Mouse (Mus musculus) MEL (cell line): Measurements from ENCODE around the gene Fbln2.
A peak's percentile ranks its signal among the peaks of the same experiment; 100 is the strongest.

Source experiments
- CTCF ChIP-seq, 3 experiments: IDR thresholded peaks in 2 of 3; conservative IDR thresholded peaks in 1 of 3; 2 replicates each; pipeline ENCODE4 v1.5.1; 2011 to 2012; ENCODE audit warnings: low read length in 3 of 3, low read depth in 2 of 3, mild to moderate bottlenecking in 2 of 3, improper control_type of control experiment in 1 of 3, inconsistent platforms in 1 of 3, mixed read lengths in 1 of 3, moderate library complexity in 1 of 3; ENCODE audit not compliant: control insufficient read depth in 1 of 3, insufficient read depth in 1 of 3, poor library complexity in 1 of 3, severe bottlenecking in 1 of 3
- POLR2A ChIP-seq, 2 experiments: IDR thresholded peaks; 2 replicates each; pipeline ENCODE4 v1.6.1; 2011 to 2012; ENCODE audit warnings: low read length in 2 of 2, mild to moderate bottlenecking in 2 of 2, control low read depth in 1 of 2, improper control_type of control experiment in 1 of 2, low read depth in 1 of 2, moderate library complexity in 1 of 2; ENCODE audit not compliant: control insufficient read depth in 1 of 2, insufficient read depth in 1 of 2, poor library complexity in 1 of 2
- TCF12 ChIP-seq: IDR thresholded peaks from 2 replicates; pipeline ENCODE4 v1.6.1; 2014; ENCODE audit warnings: low read depth, mild to moderate bottlenecking, inconsistent platforms, low read length, improper control_type of control experiment, moderate library complexity
- USF1 ChIP-seq: IDR thresholded peaks from 2 replicates; pipeline ENCODE4 v1.6.1; 2014; ENCODE audit warnings: low read depth, mild to moderate bottlenecking, inconsistent platforms, low read length, improper control_type of control experiment, moderate library complexity

- TF ChIP-seq POLR2A (IDR thresholded peaks at IDR 0.05; ENCODE audit: control insufficient read depth in 1 of 2, insufficient read depth in 1 of 2, low read depth in 1 of 2, low read length in 2 of 2, poor library complexity in 1 of 2) (no peak), USF1 (no peak), CTCF (IDR thresholded peaks at IDR 0.05 in 2 of 3, conservative IDR thresholded peaks at IDR 0.05 in 1 of 3; ENCODE audit: control insufficient read depth in 1 of 3, insufficient read depth in 1 of 3, low read depth in 2 of 3, low read length in 3 of 3, poor library complexity in 1 of 3, severe bottlenecking in 1 of 3) (peak in 2 of 3 experiments; percentile 80 to 100; a peak in 5 of 6 replicates), TCF12 (no peak)
Measured at GRCm38 (mm10) chr6:91286624-91287023, 74.4 kb downstream of the Fbln2 start.
